Mouse (Mus musculus) testis, postnatal 14 days (tissue): Measurements from ENCODE around the gene Pgbd1.
"Not testable (repeated sequence)": the region's sequence is repeated elsewhere in the genome, so short reads cannot be mapped to it uniquely, and the experiment has no call there.

Experiments used
- DNase-seq: peaks from one replicate; pipeline ENCODE4 v3.0.0; 2021; ENCODE audit warnings: low spot score

Pgbd1 gene

DNA sequence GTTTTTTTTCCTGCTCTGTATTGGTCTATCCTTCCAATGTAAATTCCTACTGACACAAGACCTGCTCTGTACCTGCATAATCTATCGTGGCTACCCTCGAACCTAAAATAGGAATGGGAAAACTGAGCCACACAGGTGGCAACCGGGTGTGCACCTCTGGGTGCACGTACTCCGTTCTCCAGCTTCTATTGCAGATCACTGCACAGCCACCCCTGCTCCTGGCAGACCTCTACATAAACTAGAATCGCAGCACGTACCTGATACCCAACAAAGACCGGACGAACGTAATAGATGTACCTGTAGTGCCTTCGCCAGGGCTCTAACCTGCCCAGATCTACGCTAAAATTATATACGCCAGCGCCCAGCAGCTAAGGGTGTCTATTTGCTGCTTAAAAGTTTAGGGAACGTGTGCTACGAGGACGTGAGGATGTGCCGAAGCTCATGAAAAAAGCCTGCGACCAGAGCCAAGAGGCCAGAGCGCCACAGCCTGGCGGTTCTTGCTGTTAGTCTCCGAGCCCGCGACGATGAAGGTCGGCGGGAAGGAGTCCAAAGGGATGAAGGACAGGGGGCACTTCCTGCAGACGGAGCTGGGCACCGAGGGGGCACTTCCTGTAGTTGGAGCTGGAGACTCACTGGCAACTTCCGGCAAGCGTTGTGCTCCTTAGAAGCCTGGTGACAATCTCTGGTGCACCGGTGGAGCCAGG, at the start of gene Pgbd1:
TSS of gene Pgbd1 (minus strand) at position 556 of the 704 bp plus-strand sequence.
- DNase-seq, result peak; percentile 77

DNA sequence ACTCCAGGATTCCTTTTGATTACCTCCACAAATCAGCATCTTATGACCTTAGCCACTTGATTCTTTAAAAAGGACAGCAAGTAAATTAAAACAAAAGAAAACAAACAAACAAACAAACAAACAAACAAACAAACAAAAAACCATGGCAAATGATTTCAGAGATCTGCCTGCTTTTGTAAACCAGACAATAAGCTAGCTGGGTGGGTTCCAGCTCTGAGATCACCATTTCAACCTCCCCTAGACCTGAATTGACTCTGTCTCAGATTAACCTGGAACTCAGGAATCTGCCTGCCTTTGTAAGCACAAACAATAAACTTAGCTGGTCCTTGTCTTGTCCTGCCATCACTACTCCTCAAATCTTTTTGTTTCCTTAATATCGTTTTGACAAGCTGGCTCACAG, 46.0 kb upstream of the Pgbd1 start:
- DNase-seq, result no peak

DNA sequence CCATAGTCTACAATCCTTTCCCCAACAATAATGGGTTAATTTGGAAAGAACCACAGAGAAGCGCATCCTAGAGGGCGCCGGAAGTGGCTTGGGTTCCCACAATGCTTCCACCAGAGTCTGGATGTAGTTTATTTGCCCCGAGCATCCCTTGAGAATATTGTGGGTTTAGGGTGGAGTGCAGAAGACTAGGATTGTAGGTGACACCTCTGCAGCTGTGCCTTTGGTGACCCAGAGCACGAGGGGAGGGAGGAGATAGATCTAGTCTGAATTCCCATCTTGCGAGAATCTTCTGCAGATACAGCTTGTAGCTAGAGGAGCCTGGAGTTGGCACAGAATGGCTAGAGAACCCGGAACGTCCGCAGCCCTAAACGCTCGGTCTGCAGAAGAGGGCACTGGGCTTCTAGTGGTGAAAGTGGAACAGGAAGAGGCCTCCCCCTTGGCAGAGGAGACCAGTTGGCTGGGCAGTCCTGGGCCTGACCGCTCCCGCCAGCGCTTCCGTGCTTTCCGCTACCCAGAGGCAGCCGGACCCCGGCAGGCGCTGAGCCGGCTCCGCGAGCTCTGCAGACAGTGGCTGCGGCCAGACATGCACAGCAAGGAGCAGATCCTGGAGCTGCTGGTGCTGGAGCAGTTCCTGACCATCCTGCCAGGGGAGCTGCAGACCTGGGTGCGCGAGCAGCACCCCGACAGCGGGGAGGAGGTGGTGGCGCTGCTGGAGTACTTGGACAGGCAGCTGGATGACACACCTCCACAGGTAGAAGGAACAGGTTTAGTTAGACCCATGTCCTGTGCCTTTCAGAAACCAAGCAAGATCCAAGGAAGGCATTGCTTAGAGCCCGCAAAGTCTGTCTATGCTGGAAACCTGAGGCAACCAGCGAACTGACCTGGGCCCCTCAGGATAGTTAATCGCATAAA, 38.2 kb upstream of the Pgbd1 start, which contains the start of the genes Zkscan4 and Gm10065:
TSS of gene Zkscan4 (plus strand) at position 149 of the 912 bp plus-strand sequence.
TSS of gene Gm10065 (minus strand) at position 683 of the 912 bp plus-strand sequence.
- DNase-seq, result peak; percentile 36

DNA sequence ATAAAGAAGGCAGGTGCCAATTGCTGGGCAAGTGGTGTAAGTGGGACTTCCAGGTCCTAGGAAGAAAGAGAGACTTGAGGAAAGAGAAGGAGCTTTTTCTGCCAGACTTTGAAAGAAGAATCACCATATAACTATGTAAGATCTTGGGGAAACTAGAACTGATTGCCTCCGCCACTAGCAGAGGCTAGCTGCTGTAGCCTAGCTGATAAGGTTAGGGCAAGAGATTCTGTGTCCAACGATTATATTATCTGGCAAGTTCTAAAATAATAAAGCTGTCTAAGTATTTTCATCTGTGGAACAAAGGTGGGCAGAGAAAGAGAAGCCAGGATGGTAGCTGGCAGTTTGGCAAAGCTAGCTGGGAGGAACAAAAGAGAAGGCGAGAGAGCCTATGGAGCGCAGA, 31.6 kb upstream of the Pgbd1 start:
- DNase-seq, result no peak

DNA sequence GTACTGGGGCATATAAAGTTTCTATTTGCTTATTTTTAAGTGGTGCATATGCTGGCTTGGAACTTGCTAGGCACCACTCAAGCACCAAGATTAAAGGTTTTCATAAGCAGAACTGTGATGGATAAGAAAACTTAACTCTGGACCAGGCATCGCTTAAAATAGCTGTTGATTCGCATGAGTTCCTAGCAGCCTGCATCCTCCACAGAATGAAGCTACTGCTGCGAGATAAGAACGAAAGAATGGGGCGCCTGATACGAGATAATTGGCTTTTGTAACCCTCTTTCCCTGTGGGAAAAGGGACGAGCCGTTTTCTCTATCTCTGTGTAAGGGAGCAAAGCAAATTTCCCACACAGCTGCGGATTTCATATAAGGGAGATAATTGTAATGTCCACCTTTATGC, 28.2 kb upstream of the Pgbd1 start:
- DNase-seq, result no peak

- peak; percentile 84 for DNase-seq
Observed at GRCm38 (mm10) chr13:21468061-21469019, 27.5 kb upstream of the Pgbd1 start, which contains the start of gene Nkapl. Gene Nkapl, minus strand, starts transcription at chr13:21468509.

GRCm38 (mm10) chr13:21467336-21467735, 26.5 kb upstream of the Pgbd1 start:
- DNase-seq, result no peak

DNA sequence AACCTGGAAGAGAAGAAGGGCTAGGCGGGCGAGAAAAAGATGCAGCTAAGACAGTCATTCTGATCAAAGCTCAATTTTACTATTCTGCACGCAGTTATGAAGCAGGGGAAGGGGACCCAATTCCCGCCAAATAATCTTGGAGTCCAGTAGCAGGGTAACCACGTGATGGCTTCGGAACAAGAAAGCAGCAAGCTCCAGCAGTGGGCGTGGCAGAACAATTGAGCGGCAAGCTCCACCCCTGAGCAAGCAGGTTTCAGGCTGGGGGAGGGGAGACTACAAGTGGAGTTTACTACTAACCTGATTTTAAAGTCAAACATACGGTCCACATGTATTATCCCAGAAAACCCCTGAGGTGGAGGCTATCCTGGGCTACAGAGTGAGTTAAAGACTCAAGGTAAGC, 21.7 kb upstream of the Pgbd1 start:
- not testable (repeated sequence) for DNase-seq

DNA sequence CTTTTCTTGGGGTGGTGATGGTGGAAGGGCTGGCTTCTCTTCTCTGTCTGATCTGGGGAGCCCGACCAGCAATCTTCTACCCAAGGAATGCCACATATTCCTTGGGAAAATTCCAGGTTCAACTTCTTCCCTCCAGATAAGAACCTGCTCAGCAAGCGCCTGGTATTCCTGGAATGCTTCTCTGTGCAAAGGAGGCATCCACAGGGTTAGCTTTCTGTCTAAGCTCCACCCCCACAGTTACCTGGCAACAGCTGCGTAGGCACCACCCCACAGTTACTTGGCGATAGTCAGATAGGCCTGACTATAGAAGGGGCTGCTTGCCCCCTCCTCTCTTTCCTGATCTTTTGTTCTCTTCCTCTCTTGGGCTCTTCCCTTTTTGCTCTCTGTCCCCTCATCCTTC, 15.5 kb upstream of the Pgbd1 start:
- DNase-seq, result no peak

GRCm38 (mm10) chr13:21454133-21454532, 13.3 kb upstream of the Pgbd1 start:
- DNase-seq, result no peak

GRCm38 (mm10) chr13:21453449-21453848, 12.6 kb upstream of the Pgbd1 start, which contains the start of gene Zscan26:
Gene Zscan26, minus strand, starts transcription at chr13:21453730.
- peak; percentile 77 for DNase-seq

DNA sequence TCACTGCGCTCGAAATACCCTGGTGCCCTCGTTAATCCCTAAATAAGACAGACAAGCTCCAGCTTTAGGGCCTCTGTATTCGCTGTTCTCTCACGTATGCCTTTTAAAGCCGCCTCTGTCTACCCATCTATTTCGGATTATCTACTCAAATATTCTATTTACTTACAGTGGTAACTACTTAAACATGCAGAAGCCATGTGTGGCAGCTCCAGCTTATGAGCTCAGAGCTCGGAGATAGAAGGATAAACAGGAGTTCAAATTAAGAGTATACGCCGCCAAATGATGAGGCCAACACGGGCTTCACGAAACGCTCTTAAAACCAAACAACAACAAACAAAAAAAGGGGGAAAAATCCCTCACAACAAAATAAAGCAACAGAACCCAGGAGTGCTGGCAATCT, 12.2 kb upstream of the Pgbd1 start:
- no peak for DNase-seq

DNA sequence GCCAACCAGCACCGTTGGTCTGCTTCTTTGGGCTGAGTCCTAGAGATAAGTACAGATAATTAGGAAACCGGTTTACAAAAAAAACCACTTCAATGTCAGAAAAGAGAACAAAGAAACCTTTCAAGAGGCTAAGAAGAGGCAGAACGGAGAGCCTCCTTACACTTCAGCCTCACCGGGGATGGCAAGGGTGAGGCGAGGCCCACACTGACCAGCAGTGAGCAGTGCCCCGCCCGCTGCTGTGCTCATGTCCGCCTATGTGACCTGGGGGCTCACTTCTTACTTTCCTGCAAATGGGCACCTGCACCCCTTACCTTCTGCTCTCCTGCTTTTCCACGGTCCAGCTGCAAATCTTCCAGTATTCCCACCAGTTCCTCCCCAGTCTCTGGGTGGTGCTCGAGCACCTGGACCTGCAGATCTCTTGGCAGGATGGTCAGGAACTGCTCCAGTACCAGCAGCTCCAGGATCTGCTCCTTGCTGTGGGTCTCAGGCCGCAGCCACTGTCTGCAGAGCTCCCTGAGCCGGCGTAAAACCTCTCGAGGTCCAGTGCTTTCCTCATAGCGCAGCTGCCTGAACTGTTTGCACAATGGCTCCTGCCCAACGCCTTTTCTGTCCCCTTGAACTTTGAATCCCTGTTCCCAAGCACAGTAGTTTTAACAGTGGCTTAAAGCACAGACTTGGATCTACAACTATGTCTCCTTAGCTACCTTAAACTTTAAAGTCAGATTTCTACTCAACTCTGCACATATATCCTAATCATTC, 7.2 kb upstream of the Pgbd1 start:
- DNase-seq, result peak; percentile 40

DNA sequence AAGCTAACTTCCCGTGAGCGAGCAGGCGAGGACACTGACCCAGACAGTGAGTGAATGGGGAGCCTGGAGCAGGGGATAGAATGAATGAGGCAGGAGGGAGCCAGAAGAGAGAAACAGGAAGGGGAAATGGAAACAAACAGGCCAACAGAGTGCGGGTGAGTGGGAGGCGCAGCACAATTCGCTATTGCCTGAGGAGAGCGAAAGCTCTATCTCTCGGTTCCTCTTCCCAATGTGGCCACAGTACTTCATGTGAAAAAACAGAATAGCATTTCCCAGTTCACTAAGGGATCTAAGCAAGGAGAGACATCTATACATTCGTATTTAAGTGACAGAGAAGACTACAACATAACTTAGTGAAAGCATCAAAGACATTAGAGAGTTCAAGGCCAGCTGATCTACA, 5.9 kb upstream of the Pgbd1 start:
- DNase-seq, result no peak

DNA sequence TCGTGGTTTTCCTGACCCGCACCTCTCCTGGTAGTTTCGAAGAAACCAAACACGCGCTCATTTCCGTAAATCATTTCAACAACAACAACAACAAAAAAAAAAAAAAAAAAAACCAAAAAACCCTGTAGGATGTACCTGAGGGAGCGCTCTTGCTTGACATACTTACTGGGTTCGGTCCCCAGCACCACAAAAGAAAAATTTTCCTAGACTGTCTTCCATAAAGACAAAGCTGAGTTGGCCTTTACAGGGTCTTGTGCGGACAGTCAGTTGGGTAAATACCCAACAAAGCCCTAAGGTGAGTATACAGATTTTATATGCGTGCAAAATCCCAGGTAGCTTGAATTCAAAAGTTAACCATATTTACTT, 332 bp upstream of the Pgbd1 start:
- no peak for DNase-seq

GRCm38 (mm10) chr13:21435476-21435875, 5.4 kb downstream of the Pgbd1 start:
- DNase-seq, result no peak

DNA sequence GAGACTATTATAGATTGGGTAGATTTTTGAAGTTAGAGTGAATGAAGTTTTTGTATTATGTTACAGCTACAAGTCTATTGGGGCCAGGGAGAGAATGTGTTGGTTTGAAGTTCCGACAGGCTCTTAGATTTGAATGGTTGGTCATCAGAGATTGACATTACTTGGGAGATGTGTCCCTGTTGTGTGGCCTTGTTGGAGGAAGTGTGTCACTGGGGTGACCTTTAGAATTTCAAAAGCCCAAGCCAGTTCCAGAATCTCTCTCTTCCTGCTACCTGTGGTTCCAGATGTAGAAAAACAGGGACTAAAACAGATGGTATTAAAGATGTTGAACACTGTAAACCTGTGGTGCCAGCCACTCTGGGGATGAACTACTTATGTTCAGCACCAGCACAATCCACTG, 13.2 kb downstream of the Pgbd1 start:
- DNase-seq, result no peak

DNA sequence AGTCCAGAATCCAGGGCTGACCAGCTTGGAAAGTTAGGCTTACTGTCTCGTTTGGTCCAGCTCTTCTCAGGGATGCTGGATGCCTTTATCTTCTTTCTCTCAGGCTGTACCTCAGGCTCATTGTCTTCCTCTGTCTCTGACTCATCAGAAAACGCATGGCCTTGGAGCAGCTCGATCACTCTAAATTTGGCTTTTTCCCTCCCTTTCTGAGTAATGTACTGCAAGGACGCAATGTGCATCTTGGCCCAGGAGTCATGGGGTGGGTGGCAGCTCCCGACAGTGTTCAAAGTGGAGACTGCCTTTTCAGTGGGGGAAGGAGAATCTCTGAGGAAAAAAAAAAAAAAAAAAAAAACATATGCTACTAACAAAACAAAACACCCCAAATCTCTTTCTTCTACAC, 17.6 kb downstream of the Pgbd1 start:
- DNase-seq, result no peak

DNA sequence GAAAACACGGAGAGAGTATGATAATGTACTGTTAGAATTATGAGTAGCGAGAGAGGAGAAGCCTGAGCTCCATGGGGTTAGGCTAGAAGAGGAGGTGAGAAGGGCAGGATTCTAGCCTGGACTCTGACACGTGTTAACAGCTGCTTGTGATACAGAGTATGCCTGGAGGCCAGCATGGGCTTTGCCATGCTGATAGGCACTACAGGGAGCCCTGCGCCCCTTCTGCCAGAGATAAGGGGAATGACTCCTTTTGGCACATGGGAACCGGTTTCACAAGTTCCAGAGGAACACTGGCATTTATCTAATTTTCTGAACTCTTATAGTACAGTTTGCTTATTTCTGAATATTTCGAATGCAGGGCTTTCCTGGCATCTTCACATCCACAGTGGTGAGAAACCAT, 22.0 kb downstream of the Pgbd1 start:
- DNase-seq, result no peak

- no peak for DNase-seq
Observed at GRCm38 (mm10) chr13:21417298-21418010, 23.4 kb downstream of the Pgbd1 start.
